Mouse (Mus musculus): ENCODE data around the gene Rrp8. TPM values are rescaled to one million over a fixed set of nuclear protein-coding genes. Genes with fewer than 3 reads are reported as not detected.

Gene Rrp8
- total RNA-seq, 2 experiments from 2014 or later = 15.4 to 17.4 TPM

DNA sequence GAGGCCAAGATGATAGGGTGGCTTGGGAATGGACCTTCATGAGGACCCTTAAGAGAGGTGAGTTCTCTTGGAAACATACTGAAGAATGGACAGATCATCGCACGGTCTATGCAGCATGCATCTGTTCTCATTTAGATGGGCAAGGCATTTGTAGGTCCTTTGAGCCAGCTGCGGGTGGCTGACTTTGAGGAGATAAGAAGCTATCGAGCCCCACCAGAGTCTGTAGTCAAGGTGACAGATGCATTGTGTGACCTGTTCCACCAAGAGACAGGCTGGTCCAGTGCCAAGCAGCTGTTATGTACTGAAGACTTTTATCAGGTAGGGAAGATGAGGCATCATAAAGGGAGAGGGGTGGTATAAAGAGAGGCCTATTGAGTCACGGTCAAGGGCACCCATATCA is 28.5 kb downstream of the Rrp8 start:
- DNase-seq (ENCODE audit: low spot score in 2 of 2) = no peak

DNA sequence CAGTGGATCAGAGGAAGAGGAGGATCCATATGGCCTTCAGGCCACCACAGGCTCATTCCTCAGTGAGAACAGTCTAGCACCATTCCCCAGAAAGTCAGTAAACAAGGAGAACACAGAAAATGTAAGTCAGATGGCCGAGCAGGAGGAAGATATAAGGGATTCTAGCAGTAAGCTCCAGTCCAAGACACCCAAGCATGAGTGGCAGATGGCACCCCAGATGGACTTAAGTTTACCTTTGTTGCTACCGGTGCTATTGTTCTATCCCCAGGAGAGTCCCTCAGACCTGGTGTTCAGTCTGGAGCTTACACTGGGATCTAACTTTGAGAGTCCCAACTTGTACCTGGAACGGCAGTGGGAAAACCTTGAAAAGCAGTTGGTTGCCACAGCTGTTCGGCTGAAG is 33.4 kb downstream of the Rrp8 start:
- no peak for DNase-seq (ENCODE audit: low spot score in 2 of 2)

DNA sequence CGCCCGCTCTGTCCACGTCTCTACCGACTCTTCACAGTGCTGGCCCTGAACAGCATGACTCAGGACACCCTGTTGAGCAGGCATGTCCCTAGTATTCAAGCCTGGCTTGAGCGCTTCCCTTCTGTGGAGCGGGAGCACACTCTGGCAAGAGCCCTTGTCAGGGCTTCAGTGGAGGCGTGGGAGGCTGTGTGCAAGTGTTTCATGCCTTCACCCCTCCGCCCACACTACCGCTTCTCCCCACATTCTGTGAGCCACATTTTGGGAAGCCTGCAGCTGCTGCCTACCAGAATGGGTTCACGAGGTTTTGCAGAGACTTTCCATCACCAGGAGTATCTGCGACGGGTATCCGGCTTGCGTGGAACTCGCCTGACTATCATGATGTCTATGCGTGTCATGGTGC is 34.0 kb downstream of the Rrp8 start:
- DNase-seq (ENCODE audit: low spot score in 2 of 2) = no peak

DNA sequence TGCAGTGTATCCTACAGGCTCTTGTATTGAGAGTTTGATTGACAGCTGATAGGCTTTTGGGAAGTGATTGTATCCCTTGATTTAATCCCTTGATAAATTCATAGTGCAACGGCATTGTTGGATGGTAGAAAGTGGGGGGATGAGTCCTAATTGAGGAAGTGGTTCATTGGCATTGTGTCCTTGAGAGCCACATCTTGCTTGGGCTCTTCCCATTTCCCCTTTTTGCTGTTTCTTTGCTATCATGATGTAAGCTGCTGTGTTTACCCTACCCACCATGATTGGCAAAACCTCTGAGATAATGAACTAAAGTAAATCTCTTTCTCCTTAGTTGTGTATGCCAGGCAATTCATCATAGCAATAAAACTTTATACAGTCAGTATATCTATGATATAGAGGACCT is 46.3 kb downstream of the Rrp8 start:
- no peak for DNase-seq (ENCODE audit: low spot score in 2 of 2)

DNA sequence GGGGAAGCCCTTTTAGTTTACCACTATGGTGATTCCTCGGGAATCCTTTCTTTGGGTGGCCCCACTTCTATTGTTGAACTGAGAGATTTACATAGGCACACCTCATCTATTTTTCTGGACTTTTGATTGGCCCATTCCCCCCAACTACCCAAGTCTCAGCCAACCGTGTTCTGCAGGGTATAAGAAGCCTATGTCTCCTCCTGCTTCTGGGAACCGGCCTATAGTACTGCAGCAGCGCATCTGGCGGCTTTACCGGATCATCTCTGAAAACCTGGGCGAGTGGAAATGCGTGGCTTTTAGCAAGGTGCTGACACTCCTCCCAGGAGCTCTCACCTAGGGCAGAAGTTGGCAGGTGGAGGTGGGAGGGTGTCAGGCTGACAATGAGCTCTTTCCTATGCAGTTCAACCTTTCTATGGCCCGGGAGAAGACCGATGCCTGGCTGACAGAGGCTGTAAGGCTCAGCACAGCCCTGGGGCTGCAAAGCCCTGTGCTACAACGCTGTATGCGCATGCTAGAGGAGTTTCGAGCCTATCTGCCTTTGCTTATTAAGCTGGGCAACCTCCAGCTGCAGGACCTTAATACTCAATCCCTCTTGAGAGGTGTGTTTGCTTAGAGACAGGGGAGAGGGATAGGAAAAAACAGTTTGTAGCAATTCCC is 51.5 kb downstream of the Rrp8 start:
- DNase-seq (ENCODE audit: low spot score in 2 of 2) = no peak

Other genes starting within 250 kb of the Rrp8 start
- 10 to 100 TPM; 87.0 to 89.8 TPM for gene Smpd1, start 183.0 kb downstream of the Rrp8 start, total RNA-seq (2021)
- 100 to 1,000 TPM; 350 to 357 TPM for gene Apbb1, start 155.7 kb downstream of the Rrp8 start, total RNA-seq (2021)
- not detected for gene Hpx, start 137.2 kb downstream of the Rrp8 start, total RNA-seq (2021)
- 100 to 1,000 TPM; 138 to 143 TPM for gene Trim3, start 103.8 kb downstream of the Rrp8 start, total RNA-seq (2021)
- gene Timm10b, start 97.3 kb downstream of the Rrp8 start, total RNA-seq (2021) = 10 to 100 TPM; 78.0 to 81.7 TPM
- gene Arfip2, start 97.0 kb downstream of the Rrp8 start, total RNA-seq (2021) = 10 to 100 TPM; 85.7 to 91.8 TPM
- 10 to 100 TPM in 1 of 2 experiments, 1 to 10 TPM in 1; 9.6 to 12.7 TPM for gene Gm45799, start 96.8 kb downstream of the Rrp8 start, total RNA-seq (2021)
- 1 to 10 TPM; 5.1 to 5.9 TPM for gene Dnhd1, start 86.6 kb downstream of the Rrp8 start, total RNA-seq (2021)
- gene Ilk, start 793 bp downstream of the Rrp8 start, total RNA-seq (2021) = 100 to 1,000 TPM; 112 to 117 TPM
- gene Taf10, start 7.0 kb upstream of the Rrp8 start, total RNA-seq (2021) = 100 to 1,000 TPM; 136 to 148 TPM
- 10 to 100 TPM; 31.6 to 38.3 TPM for gene Tpp1, start 14.8 kb upstream of the Rrp8 start, total RNA-seq (2021)
- gene Dchs1, start 50.3 kb upstream of the Rrp8 start, total RNA-seq (2021) = 10 to 100 TPM; 46.4 to 47.4 TPM
- 100 to 1,000 TPM; 107 to 112 TPM for gene Mrpl17, start 73.7 kb upstream of the Rrp8 start, total RNA-seq (2021)
- under 1 TPM; 0.16 to 0.20 TPM for gene Gm4070, start 216.6 kb upstream of the Rrp8 start, total RNA-seq (2021)